Mouse (Mus musculus): ENCODE results near the gene Mlana.

The Mlana gene

DNA sequence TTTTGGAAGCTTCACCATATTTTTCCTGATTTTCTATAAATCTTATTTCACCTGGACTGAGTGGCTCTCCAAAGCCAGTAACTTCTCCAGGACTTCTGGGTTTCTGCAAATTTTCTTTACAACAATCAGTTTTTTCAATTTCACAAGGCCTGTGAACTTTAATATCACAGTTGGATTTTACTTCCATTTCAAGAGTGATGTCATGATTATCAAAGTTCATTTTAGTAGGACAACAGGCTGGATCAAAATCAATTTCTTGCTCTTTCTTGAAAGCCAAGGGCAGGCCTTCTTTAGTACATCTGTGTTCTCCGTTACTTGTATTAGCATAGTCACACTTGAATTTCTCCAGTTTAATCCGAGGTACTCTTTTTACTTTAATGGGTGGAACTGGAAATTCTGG is 56.3 kb downstream of the Mlana start:
- no peak for DNase-seq (ENCODE audit: low spot score in 2 of 2)
